Mouse (Mus musculus) lung, postnatal 0 days (tissue): ENCODE data around the gene Psmb9.

Experiments
- CTCF ChIP-seq: IDR thresholded peaks from 2 replicates; pipeline ENCODE4 v1.5.1; 2016; ENCODE audit warnings: antibody characterized with exemption, mild to moderate bottlenecking
- EP300 ChIP-seq: IDR thresholded peaks from 2 replicates; pipeline ENCODE4 v1.6.1; 2016; ENCODE audit warnings: antibody characterized with exemption, mild to moderate bottlenecking, control low read depth

GRCm38 (mm10) chr17:34194723-34195122 lies 7.2 kb upstream of the Psmb9 start:
- TF ChIP-seq CTCF (no peak), EP300 (no peak)
